Mouse (Mus musculus): ENCODE results near the gene Noc2l.

Gene Noc2l

GRCm38 (mm10) chr4:156235808-156236533, at the start of gene Noc2l:
Gene Noc2l (plus strand): TSS chr4:156236010.
- peak; percentile 89 to 91 for DNase-seq (ENCODE audit: low spot score in 2 of 2)

- DNase-seq (ENCODE audit: low spot score in 2 of 2), result no peak
Measured at GRCm38 (mm10) chr4:156188162-156188810, 47.5 kb upstream of the Noc2l start.

GRCm38 (mm10) chr4:156188811-156189323, 46.9 kb upstream of the Noc2l start:
- no peak for DNase-seq (ENCODE audit: low spot score in 2 of 2)

GRCm38 (mm10) chr4:156192421-156193199, 43.2 kb upstream of the Noc2l start:
- no peak for DNase-seq (ENCODE audit: low spot score in 2 of 2)

- DNase-seq (ENCODE audit: low spot score in 2 of 2), result no peak
Measured at GRCm38 (mm10) chr4:156193200-156193590, 42.6 kb upstream of the Noc2l start.

GRCm38 (mm10) chr4:156193906-156194305, 41.9 kb upstream of the Noc2l start:
- DNase-seq (ENCODE audit: low spot score in 2 of 2), result no peak

GRCm38 (mm10) chr4:156194346-156194745, 41.5 kb upstream of the Noc2l start:
- DNase-seq (ENCODE audit: low spot score in 2 of 2), result no peak

- no peak for DNase-seq (ENCODE audit: low spot score in 2 of 2)
Measured at GRCm38 (mm10) chr4:156195927-156196870, 39.6 kb upstream of the Noc2l start.

- DNase-seq (ENCODE audit: low spot score in 2 of 2), result no peak
Measured at GRCm38 (mm10) chr4:156197131-156197828, 38.5 kb upstream of the Noc2l start, which contains the start of gene Agrn. Gene Agrn (minus strand): TSS chr4:156197488.

- DNase-seq (ENCODE audit: low spot score in 2 of 2), result peak in 1 of 2 experiments; percentile 68
Measured at GRCm38 (mm10) chr4:156197829-156198205, 38.0 kb upstream of the Noc2l start.

GRCm38 (mm10) chr4:156200623-156201475, 35.0 kb upstream of the Noc2l start, which contains the start of gene Isg15:
Gene Isg15 (minus strand): TSS chr4:156200818.
- DNase-seq (ENCODE audit: low spot score in 2 of 2), result no peak

GRCm38 (mm10) chr4:156202462-156202893, 33.3 kb upstream of the Noc2l start:
- no peak for DNase-seq (ENCODE audit: low spot score in 2 of 2)

GRCm38 (mm10) chr4:156203001-156203412, 32.8 kb upstream of the Noc2l start, which contains the start of gene AW011738:
Gene AW011738 (plus strand): TSS chr4:156203304.
- no peak for DNase-seq (ENCODE audit: low spot score in 2 of 2)

GRCm38 (mm10) chr4:156203413-156204131, 32.2 kb upstream of the Noc2l start:
- no peak for DNase-seq (ENCODE audit: low spot score in 2 of 2)

- no peak for DNase-seq (ENCODE audit: low spot score in 2 of 2)
Measured at GRCm38 (mm10) chr4:156208872-156209271, 26.9 kb upstream of the Noc2l start.

- no peak for DNase-seq (ENCODE audit: low spot score in 2 of 2)
Measured at GRCm38 (mm10) chr4:156209963-156210635, 25.7 kb upstream of the Noc2l start.

- no peak for DNase-seq (ENCODE audit: low spot score in 2 of 2)
Measured at GRCm38 (mm10) chr4:156213134-156213533, 22.7 kb upstream of the Noc2l start.

- DNase-seq (ENCODE audit: low spot score in 2 of 2), result no peak
Measured at GRCm38 (mm10) chr4:156215649-156216048, 20.2 kb upstream of the Noc2l start, which contains the start of gene Perm1. Gene Perm1 (plus strand): TSS chr4:156215868.
